Mouse (Mus musculus) ES-CJ7 (cell line): ENCODE data around the gene Sik1.
A peak's percentile ranks its signal among the peaks of the same experiment; 100 is the strongest.

Source experiments
- DNase-seq: peaks from one replicate; pipeline ENCODE4 v3.0.0; 2011; ENCODE audit warnings: low read depth, low spot score

The Sik1 gene

GRCm38 (mm10) chr17:31832577-31832964 is 23.0 kb downstream of the Sik1 start:
- DNase-seq = no peak

GRCm38 (mm10) chr17:31831866-31832576 is 23.6 kb downstream of the Sik1 start:
- no peak for DNase-seq

GRCm38 (mm10) chr17:31831097-31831865 is 24.3 kb downstream of the Sik1 start:
- no peak for DNase-seq

- no peak for DNase-seq
These were observed 25.0 kb downstream of the Sik1 start for GRCm38 (mm10) chr17:31830506-31831075.

GRCm38 (mm10) chr17:31828916-31829315 is 26.7 kb downstream of the Sik1 start:
- no peak for DNase-seq

GRCm38 (mm10) chr17:31828118-31828517 is 27.5 kb downstream of the Sik1 start:
- DNase-seq = no peak

- no peak for DNase-seq
These were observed 28.4 kb downstream of the Sik1 start for GRCm38 (mm10) chr17:31827206-31827605.

GRCm38 (mm10) chr17:31826669-31827068 is 28.9 kb downstream of the Sik1 start:
- DNase-seq = no peak

GRCm38 (mm10) chr17:31825678-31826077 is 29.9 kb downstream of the Sik1 start:
- no peak for DNase-seq

- DNase-seq = no peak
These were observed 30.8 kb downstream of the Sik1 start for GRCm38 (mm10) chr17:31824812-31825211.

- peak; percentile 53 for DNase-seq
These were observed 34.3 kb downstream of the Sik1 start for GRCm38 (mm10) chr17:31821136-31821933.

GRCm38 (mm10) chr17:31820099-31820846 is 35.3 kb downstream of the Sik1 start:
- peak; percentile 59 for DNase-seq

- DNase-seq = peak; percentile 93
These were observed 36.2 kb downstream of the Sik1 start for GRCm38 (mm10) chr17:31819372-31819771.

GRCm38 (mm10) chr17:31817815-31818214 is 37.8 kb downstream of the Sik1 start:
- no peak for DNase-seq

- DNase-seq = peak; percentile 58
These were observed 38.4 kb downstream of the Sik1 start for GRCm38 (mm10) chr17:31817203-31817602.

GRCm38 (mm10) chr17:31814848-31815247 is 40.8 kb downstream of the Sik1 start:
- no peak for DNase-seq

- no peak for DNase-seq
These were observed 41.5 kb downstream of the Sik1 start for GRCm38 (mm10) chr17:31813938-31814622.

GRCm38 (mm10) chr17:31811333-31811732 is 44.3 kb downstream of the Sik1 start:
- DNase-seq = peak; percentile 96

- peak; percentile 63 for DNase-seq
These were observed 45.7 kb downstream of the Sik1 start for GRCm38 (mm10) chr17:31809894-31810293.

- no peak for DNase-seq
These were observed 46.5 kb downstream of the Sik1 start for GRCm38 (mm10) chr17:31809136-31809535.
